Mouse (Mus musculus) olfactory bulb, adult 2 months (tissue): ENCODE measurements around the gene Osgin1. TPM values are rescaled to one million over a fixed set of nuclear protein-coding genes. Genes with fewer than 3 reads are reported as not detected.

Source experiments
- H3K27ac ChIP-seq: fragments of 200-500 bp; 2 replicates; pipeline ENCODE4 v1.5.1; 2012; ENCODE audit warnings: low read depth, low read length; ENCODE audit not compliant: insufficient read depth
- H3K4me1 ChIP-seq: fragments of 200-500 bp; 2 replicates; pipeline ENCODE4 v1.6.1; 2012; ENCODE audit warnings: low read length; ENCODE audit not compliant: control insufficient read depth, insufficient read depth
- H3K4me3 ChIP-seq: fragments of 200-500 bp; 2 replicates; pipeline ENCODE4 v1.5.1; 2012; ENCODE audit warnings: mild to moderate bottlenecking, low read depth, low read length, moderate library complexity; ENCODE audit not compliant: insufficient read depth
- CTCF ChIP-seq: fragments of 200-500 bp; IDR thresholded peaks from 2 replicates; pipeline ENCODE4 v1.5.1; 2012; ENCODE audit warnings: low read depth, mild to moderate bottlenecking, low read length, moderate library complexity; ENCODE audit not compliant: insufficient read depth
- POLR2A ChIP-seq: fragments of 200-500 bp; IDR thresholded peaks from 2 replicates; pipeline ENCODE4 v1.6.1; 2012; ENCODE audit warnings: mild to moderate bottlenecking, low read depth, low read length, moderate library complexity; ENCODE audit not compliant: insufficient read depth
- WGBS: fragments of 180-500 bp; shearing (Covaris S2); methylation state at CpG from one replicate; pipeline ENCODE4 v1.1.7; 2018; 5-methylcytosine and 5-hydroxymethylcytosine counted together
- polyA plus RNA-seq: library from polyadenylated mRNA; stranded (reverse); fragments of >200 nt; gene quantifications from 2 replicates; pipeline ENCODE4 v1.2.4, GENCODE M21; 2012; ENCODE audit warnings: low replicate concordance; ENCODE audit not compliant: missing spikeins, insufficient read depth, insufficient read length

The Osgin1 gene
- polyA plus RNA-seq, result not detected in 2 replicates

GRCm38 (mm10) chr8:119433582-119434174, at the start of gene Osgin1:
TSS of gene Osgin1 (plus strand) at chr8:119434124.
- Histone ChIP-seq H3K27ac (no peak within 1 kb of the TSS), H3K4me3 (no peak within 1 kb of the TSS), H3K4me1 (peaks cover 4% of the 10 kb centered on the region; the same call in 1 of the 2 replicates)
- TF ChIP-seq CTCF (no peak), POLR2A (no peak)
- WGBS, result 95% methylated on average over 13 of the region's 13 CpGs

GRCm38 (mm10) chr8:119384478-119384877, 49.4 kb upstream of the Osgin1 start:
- 22% methylated on average over 10 of the region's 10 CpGs for WGBS
- no peak overlapping the region for H3K27ac ChIP-seq
- 0 out of 2 replicates have a peak, but pooled peaks have one; percentile 16 for TF ChIP-seq CTCF
- no peak for TF ChIP-seq POLR2A
- H3K4me3 ChIP-seq, result no peak overlapping the region
- no peaks in the 10 kb centered on the region for H3K4me1 ChIP-seq

DNA sequence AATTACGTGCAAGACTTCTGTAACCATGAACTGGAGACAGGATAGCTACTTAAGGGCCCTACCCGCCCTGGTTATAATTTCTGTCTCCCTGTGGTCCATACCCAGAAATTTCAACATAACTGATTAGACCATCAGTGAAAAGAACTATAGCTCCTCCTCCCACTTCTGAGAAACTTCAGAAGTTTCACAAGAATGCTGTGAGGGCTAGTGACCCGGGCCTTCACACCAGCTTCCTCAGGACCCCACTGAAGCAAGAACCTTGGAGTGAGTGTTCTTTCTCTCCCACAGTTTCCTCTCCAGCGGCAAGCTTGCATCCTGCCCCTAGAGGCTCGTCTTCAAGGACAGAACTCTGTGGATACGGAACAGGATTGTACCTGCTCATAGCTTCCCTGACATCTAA, 48.1 kb upstream of the Osgin1 start:
- Histone ChIP-seq H3K27ac (no peak overlapping the region), H3K4me1 (no peaks in the 10 kb centered on the region), H3K4me3 (no peak overlapping the region)
- no peak for TF ChIP-seq POLR2A
- TF ChIP-seq CTCF, result no peak
- WGBS, result 77% methylated on average over 6 of the region's 6 CpGs

- TF ChIP-seq CTCF (no peak), POLR2A (no peak)
- WGBS, result 86% methylated on average over 6 of the region's 6 CpGs
Measured at GRCm38 (mm10) chr8:119386988-119387387, 46.9 kb upstream of the Osgin1 start.

DNA sequence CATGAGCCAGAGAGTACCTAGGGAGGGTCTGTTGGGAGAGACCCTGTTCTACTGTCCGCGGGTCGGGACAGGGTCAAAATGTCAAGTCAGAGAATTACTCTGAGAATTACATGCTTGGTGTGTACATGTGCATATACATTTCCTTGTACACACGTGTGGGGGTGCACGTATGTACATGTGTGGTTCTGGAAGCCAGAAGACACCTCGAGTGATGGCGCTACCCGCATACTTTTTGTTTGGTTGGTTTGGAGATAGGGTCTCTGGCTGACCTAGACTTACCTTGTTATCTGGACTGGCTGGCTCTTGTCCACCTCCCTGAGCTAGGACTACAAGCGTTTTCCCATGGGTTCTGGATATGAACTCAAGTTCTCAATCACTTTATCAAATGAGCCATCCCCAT, 39.8 kb upstream of the Osgin1 start:
- no peak for TF ChIP-seq POLR2A
- TF ChIP-seq CTCF, result no peak
- 77% methylated on average over 9 of the region's 9 CpGs for WGBS
- Histone ChIP-seq H3K4me1 (peaks cover 21% of the 10 kb centered on the region), H3K27ac (peak overlapping the region; percentile 79), H3K4me3 (peak overlapping the region; percentile 68)

More at GRCm38 (mm10) chr8:119386988-119387387, 46.9 kb upstream of the Osgin1 start:
- no peaks in the 10 kb centered on the region for H3K4me1 ChIP-seq
- no peak overlapping the region for H3K4me3 ChIP-seq
- H3K27ac ChIP-seq, result no peak overlapping the region

- Histone ChIP-seq H3K27ac (peak within 1 kb of the TSS; percentile 79), H3K4me1 (peaks cover 25% of the 10 kb centered on the region), H3K4me3 (peak within 1 kb of the TSS; percentile 68)
- TF ChIP-seq POLR2A (peak; percentile 86), CTCF (no peak)
- under 1% methylated on average over 44 of the region's 44 CpGs for WGBS
Measured at GRCm38 (mm10) chr8:119394524-119395026, 39.3 kb upstream of the Osgin1 start, which contains the start of gene Mlycd. TSS of gene Mlycd (plus strand) at chr8:119394878.

GRCm38 (mm10) chr8:119395072-119395950, 38.6 kb upstream of the Osgin1 start:
- H3K4me3 ChIP-seq, result peak overlapping the region; percentile 68
- 0 out of 2 replicates have a peak overlapping the region, but pooled peaks have one; percentile 28 for H3K27ac ChIP-seq
- H3K4me1 ChIP-seq, result peaks cover 28% of the 10 kb centered on the region
- TF ChIP-seq POLR2A (no peak), CTCF (no peak)
- 4% methylated on average over 83 of the region's 83 CpGs for WGBS

- TF ChIP-seq CTCF (no peak), POLR2A (no peak)
- H3K4me1 ChIP-seq, result peaks cover 28% of the 10 kb centered on the region
- no peak overlapping the region for H3K27ac ChIP-seq
- 80% methylated on average over 9 of the region's 9 CpGs for WGBS
- H3K4me3 ChIP-seq, result no peak overlapping the region
Measured at GRCm38 (mm10) chr8:119398558-119398957, 35.4 kb upstream of the Osgin1 start.
